Mouse (Mus musculus): ENCODE results near the gene Zfp60. TPM values are rescaled to one million over a fixed set of nuclear protein-coding genes. Genes with fewer than 3 reads are reported as not detected.
"Not testable (repeated sequence)": the region's sequence is repeated elsewhere in the genome, so short reads cannot be mapped to it uniquely, and the experiment has no call there.

Gene Zfp60
- polyA plus RNA-seq, 1 experiment from 2014 or later: 13.1 TPM

DNA sequence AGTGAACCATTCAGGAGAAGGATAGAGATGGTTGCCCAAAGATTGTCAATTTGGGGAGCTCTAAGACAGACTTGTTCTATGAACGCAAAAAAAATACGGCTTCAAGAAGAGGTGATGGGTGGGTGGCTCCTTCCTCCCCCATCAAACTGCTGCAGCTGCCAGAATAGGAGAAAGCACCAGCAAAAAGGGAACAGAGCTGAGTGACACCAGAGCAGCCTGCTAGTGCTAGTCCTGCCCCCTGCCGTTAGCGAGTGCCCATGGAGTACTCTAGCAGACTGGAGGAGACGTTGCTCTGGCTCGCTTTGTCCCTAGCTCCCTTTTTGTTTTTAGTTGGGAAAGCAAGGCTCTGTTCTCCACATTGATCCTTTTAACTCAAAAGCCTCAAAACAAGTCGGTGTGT, 20.8 kb upstream of the Zfp60 start:
- no peak for DNase-seq (ENCODE audit: low read depth, low spot score)
- POLR2A ChIA-PET: no interaction called here
- H3K27me3 ChIP-seq: no peaks in the 10 kb centered on the region
- ATAC-seq: no peak
- no peak for TF ChIP-seq CTCF (IDR thresholded peaks at IDR 0.05)
- in situ Hi-C loops (cut with MboI; ENCODE audit: low pct_unique_long_range_greater_than_20kb): no loop called here
- CTCF ChIA-PET: no interaction called here

- TF ChIP-seq CTCF (IDR thresholded peaks at IDR 0.05): no peak
- in situ Hi-C loops (cut with MboI; ENCODE audit: low pct_unique_long_range_greater_than_20kb): loop anchor here (10.0 kb wide), 1 partner anchor 67 kb away; the partner anchor contains the start of gene Ttc9b
- no peaks in the 10 kb centered on the region for H3K27me3 ChIP-seq
- ChIA-PET POLR2A (no interaction called here), CTCF (no interaction called here)
- DNase-seq (ENCODE audit: low read depth, low spot score): no peak
- no peak for ATAC-seq
These were observed 9.2 kb upstream of the Zfp60 start for GRCm38 (mm10) chr7:27721951-27722350.

DNA sequence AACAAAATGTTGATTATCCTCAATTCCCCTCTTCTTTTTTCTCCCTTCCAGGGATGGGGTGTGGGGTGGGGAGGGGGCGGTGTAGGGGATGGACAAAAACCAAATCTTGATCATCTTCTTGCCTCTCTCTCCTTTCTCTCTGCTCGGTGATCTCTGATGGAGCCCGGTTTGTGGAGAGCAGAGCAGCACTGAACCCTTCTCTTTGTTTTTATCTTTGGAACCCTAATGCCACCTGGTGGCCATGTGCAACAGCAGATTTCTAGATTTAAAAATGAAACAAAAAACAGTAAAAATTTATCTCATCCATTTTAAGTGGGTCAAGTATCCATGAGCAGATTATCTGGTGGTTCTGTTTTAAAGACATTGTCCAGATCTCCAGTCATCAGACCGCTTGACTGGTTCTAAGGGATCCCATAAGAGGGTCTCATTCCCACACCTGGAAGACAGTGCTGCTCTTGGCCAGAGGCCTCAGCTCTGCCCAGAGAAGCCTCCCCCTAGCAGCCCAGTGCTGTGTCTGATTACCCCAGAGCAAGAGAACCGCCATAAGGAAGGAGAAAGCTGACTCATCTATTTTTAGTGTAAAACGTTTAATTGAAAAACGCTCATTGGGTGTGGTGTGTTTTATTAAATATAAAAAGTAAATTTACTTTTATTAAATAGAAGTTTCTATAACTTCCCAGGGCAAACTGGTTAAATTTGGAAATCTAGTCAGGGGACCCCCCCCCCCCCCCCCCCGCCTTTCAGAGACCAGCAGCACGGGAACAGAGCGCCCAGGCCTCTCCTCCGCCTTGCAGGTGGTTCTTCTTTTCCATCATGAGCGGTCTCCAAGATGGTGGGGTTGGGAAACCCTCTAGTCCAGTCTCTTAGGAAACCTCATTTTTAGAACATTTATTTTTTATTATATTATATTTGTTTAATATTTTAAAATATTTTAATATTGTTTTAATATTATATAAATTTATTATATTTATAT, 5.3 kb upstream of the Zfp60 start:
- H3K27me3 ChIP-seq: no peaks in the 10 kb centered on the region
- ATAC-seq (no peak), DNase-seq (ENCODE audit: low read depth, low spot score) (no peak)
- POLR2A ChIA-PET: no interaction called here
- peak; percentile 63 for TF ChIP-seq CTCF (IDR thresholded peaks at IDR 0.05)
- CTCF ChIA-PET: no interaction called here
- in situ Hi-C loops (cut with MboI; ENCODE audit: low pct_unique_long_range_greater_than_20kb): loop anchor here (5.0 to 10.0 kb wide), 2 partner anchors 34 to 71 kb away; partner anchors contain the start of gene Ttc9b

DNA sequence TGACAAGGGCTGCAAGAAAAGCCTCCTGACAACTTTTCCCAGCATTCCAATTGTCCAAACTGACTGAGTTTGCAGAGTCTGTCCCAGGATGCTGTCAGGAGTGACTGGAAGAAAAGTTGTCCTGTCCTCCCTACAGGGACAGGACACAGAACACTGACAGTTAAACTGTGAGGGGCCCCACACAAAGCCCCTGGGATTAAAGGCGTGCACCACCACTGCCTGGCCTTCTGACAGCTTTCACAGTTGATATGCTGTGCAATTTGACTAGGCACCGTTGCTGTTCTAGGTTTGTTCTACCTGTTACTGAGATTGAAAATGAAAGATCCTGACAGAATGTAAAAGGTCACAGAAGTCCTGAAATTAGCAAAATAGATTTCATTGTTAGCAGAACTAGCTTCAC, 3.7 kb upstream of the Zfp60 start:
- ChIA-PET CTCF (no interaction called here), POLR2A (no interaction called here)
- no peak for DNase-seq (ENCODE audit: low read depth, low spot score)
- in situ Hi-C loops (cut with MboI; ENCODE audit: low pct_unique_long_range_greater_than_20kb): loop anchor here (5.0 to 10.0 kb wide), 2 partner anchors 35 to 73 kb away; partner anchors contain the start of gene Ttc9b
- no peaks in the 10 kb centered on the region for H3K27me3 ChIP-seq
- no peak for TF ChIP-seq CTCF (IDR thresholded peaks at IDR 0.05)
- ATAC-seq: no peak

- ATAC-seq (no peak), DNase-seq (ENCODE audit: low read depth, low spot score) (no peak)
- CTCF ChIA-PET: no interaction called here
- no peaks in the 10 kb centered on the region for H3K27me3 ChIP-seq
- no peak for TF ChIP-seq CTCF (IDR thresholded peaks at IDR 0.05)
- in situ Hi-C loops (cut with MboI; ENCODE audit: low pct_unique_long_range_greater_than_20kb): no loop called here
- POLR2A ChIA-PET: no interaction called here
These were observed 757 bp downstream of the Zfp60 start for GRCm38 (mm10) chr7:27731946-27732345.

- no peaks in the 10 kb centered on the region for H3K27me3 ChIP-seq
- ChIA-PET CTCF (no interaction called here), POLR2A (no interaction called here)
- no peak for TF ChIP-seq CTCF (IDR thresholded peaks at IDR 0.05)
- DNase-seq (ENCODE audit: low read depth, low spot score) (no peak), ATAC-seq (no peak)
- in situ Hi-C loops (cut with MboI; ENCODE audit: low pct_unique_long_range_greater_than_20kb): no loop called here
These were observed 1.3 kb downstream of the Zfp60 start for GRCm38 (mm10) chr7:27732508-27732907.

- DNase-seq (ENCODE audit: low read depth, low spot score): no peak
- CTCF ChIA-PET: no interaction called here
- in situ Hi-C loops (cut with MboI; ENCODE audit: low pct_unique_long_range_greater_than_20kb): no loop called here
- POLR2A ChIA-PET: no interaction called here
- no peaks in the 10 kb centered on the region for H3K27me3 ChIP-seq
- ATAC-seq: no peak
- TF ChIP-seq CTCF (IDR thresholded peaks at IDR 0.05): no peak
These were observed 4.3 kb downstream of the Zfp60 start for GRCm38 (mm10) chr7:27735457-27735856.

GRCm38 (mm10) chr7:27756351-27757047, 25.3 kb downstream of the Zfp60 start:
- ATAC-seq (no peak), DNase-seq (ENCODE audit: low read depth, low spot score) (no peak)
- H3K27me3 ChIP-seq: no peaks in the 10 kb centered on the region
- ChIA-PET POLR2A (no interaction called here), CTCF (no interaction called here)
- TF ChIP-seq CTCF (IDR thresholded peaks at IDR 0.05): no peak
- in situ Hi-C loops (cut with MboI; ENCODE audit: low pct_unique_long_range_greater_than_20kb): no loop called here

GRCm38 (mm10) chr7:27757048-27757375, 25.8 kb downstream of the Zfp60 start:
- ChIA-PET POLR2A (no interaction called here), CTCF (no interaction called here)
- DNase-seq (ENCODE audit: low read depth, low spot score) (no peak), ATAC-seq (no peak)
- TF ChIP-seq CTCF (IDR thresholded peaks at IDR 0.05): no peak
- no peaks in the 10 kb centered on the region for H3K27me3 ChIP-seq
- in situ Hi-C loops (cut with MboI; ENCODE audit: low pct_unique_long_range_greater_than_20kb): no loop called here

- DNase-seq (ENCODE audit: low read depth, low spot score) (no peak), ATAC-seq (no peak)
- H3K27me3 ChIP-seq: no peaks in the 10 kb centered on the region
- ChIA-PET POLR2A (no interaction called here), CTCF (interaction anchor here (0.6 kb wide), 1 partner anchor 20 kb away, joined by 3 read pairs; no protein-coding TSS in a partner anchor)
- in situ Hi-C loops (cut with MboI; ENCODE audit: low pct_unique_long_range_greater_than_20kb): no loop called here
- TF ChIP-seq CTCF (IDR thresholded peaks at IDR 0.05): no peak
These were observed 34.1 kb downstream of the Zfp60 start for GRCm38 (mm10) chr7:27765176-27765886.

GRCm38 (mm10) chr7:27789306-27789705, 58.1 kb downstream of the Zfp60 start:
- no peak for TF ChIP-seq CTCF (IDR thresholded peaks at IDR 0.05)
- POLR2A ChIA-PET: no interaction called here
- ATAC-seq: no peak

GRCm38 (mm10) chr7:27793865-27794264, 62.7 kb downstream of the Zfp60 start:
- H3K27me3 ChIP-seq; in situ Hi-C loops (cut with MboI; ENCODE audit: low pct_unique_long_range_greater_than_20kb); DNase-seq (ENCODE audit: low read depth, low spot score); POLR2A ChIA-PET; ATAC-seq; CTCF ChIA-PET: not testable (repeated sequence)

More at GRCm38 (mm10) chr7:27789306-27789705, 58.1 kb downstream of the Zfp60 start:
- in situ Hi-C loops (cut with MboI; ENCODE audit: low pct_unique_long_range_greater_than_20kb): no loop called here
- no peaks in the 10 kb centered on the region for H3K27me3 ChIP-seq
- CTCF ChIA-PET: no interaction called here
- no peak for DNase-seq (ENCODE audit: low read depth, low spot score)
